In the genomic region with DNA sequence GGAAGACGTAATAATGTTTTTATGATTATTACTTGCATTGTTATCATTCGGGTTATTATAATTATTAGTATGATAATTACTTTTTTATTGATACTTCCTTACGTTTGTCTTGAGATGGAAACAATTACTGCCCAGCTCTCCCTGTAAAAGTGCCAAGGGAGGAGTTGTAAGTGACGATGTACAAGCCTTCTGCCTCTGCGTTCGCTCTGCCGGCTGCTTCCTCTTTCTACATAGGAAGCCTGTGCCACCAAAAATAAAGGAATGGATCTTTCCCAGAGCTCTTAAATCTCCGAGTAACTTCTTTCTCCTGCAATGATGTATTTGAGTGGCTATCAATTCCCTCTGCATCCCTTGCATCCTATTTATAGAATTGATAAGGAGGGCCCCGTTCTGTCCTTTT, we compare ENCODE assay signal across 23 mouse cellular contexts.
"Had no signal": no experiment of that assay in that cellular context is flagged by ENCODE, and none has a peak within 500 bp of the region (broad histone marks: within the 10 kb centered on the region; RNA-seq: fewer than 3 reads in every experiment).

No protein-coding gene starts in this region.

- H3K4me3 ChIP-seq: kidney, embryonic 15.5 days; limb, embryonic 12.5 days; limb, embryonic 15.5 days; midbrain, embryonic 10.5 days; midbrain, embryonic 13.5 days; myocyte; neural tube, embryonic 12.5 days; stomach, embryonic 15.5 days had no signal

- H3K27ac ChIP-seq: kidney, embryonic 15.5 days; limb, embryonic 12.5 days; limb, embryonic 15.5 days; liver, embryonic 14.5 days; macrophage; midbrain, embryonic 10.5 days; midbrain, embryonic 13.5 days; neural tube, embryonic 12.5 days; stomach, embryonic 15.5 days had no signal

- H3K4me1 ChIP-seq: kidney, embryonic 15.5 days; limb, embryonic 12.5 days; limb, embryonic 15.5 days; midbrain, embryonic 10.5 days; midbrain, embryonic 13.5 days; neural tube, embryonic 12.5 days; stomach, embryonic 15.5 days had no signal

- H3K4me2 ChIP-seq: kidney, embryonic 15.5 days; limb, embryonic 12.5 days; limb, embryonic 15.5 days; liver, embryonic 11.5 days; lung, embryonic 14.5 days; midbrain, embryonic 13.5 days; neural tube, embryonic 12.5 days; stomach, embryonic 15.5 days had no signal

- H3K9me3 ChIP-seq: kidney, embryonic 15.5 days; limb, embryonic 15.5 days; megakaryocyte, embryonic 14.5 days; midbrain, embryonic 10.5 days; midbrain, embryonic 13.5 days; neural tube, embryonic 12.5 days; stomach, embryonic 15.5 days had no signal

- DNase-seq: kidney, adult 8-10 months; kidney, postnatal 10 days; kidney, postnatal 36 days; left cerebral cortex, postnatal 4 days; liver, postnatal 0 days; lung, embryonic 14.5 days; right cerebral cortex, postnatal 25 days; spleen, adult 18-20 months; thymus, postnatal 25 days had no signal

- H3K9ac ChIP-seq: kidney, embryonic 15.5 days; limb, embryonic 12.5 days; limb, embryonic 15.5 days; liver, embryonic 14.5 days; liver, postnatal 0 days; lung, embryonic 14.5 days; midbrain, embryonic 13.5 days; neural tube, embryonic 12.5 days; stomach, embryonic 15.5 days had no signal

- H3K36me3 ChIP-seq: kidney, embryonic 15.5 days; limb, embryonic 12.5 days; limb, embryonic 15.5 days; midbrain, embryonic 10.5 days; midbrain, embryonic 13.5 days; neural tube, embryonic 12.5 days; stomach, embryonic 15.5 days had no signal

- H3K27me3 ChIP-seq: kidney, embryonic 15.5 days; limb, embryonic 12.5 days; limb, embryonic 15.5 days; megakaryocyte, embryonic 14.5 days; midbrain, embryonic 13.5 days; neural tube, embryonic 12.5 days; stomach, embryonic 15.5 days had no signal

- ATAC-seq: liver, postnatal 0 days; lung, postnatal 0 days; midbrain, embryonic 13.5 days; midbrain, embryonic 16.5 days had no signal
